Mouse (Mus musculus): ENCODE results near the gene Mrpl27. TPM values are rescaled to one million over a fixed set of nuclear protein-coding genes. Genes with fewer than 3 reads are reported as not detected.
A peak's percentile ranks its signal among the peaks of the same experiment; 100 is the strongest.
"Not testable (repeated sequence)": the region's sequence is repeated elsewhere in the genome, so short reads cannot be mapped to it uniquely, and the experiment has no call there.

The Mrpl27 gene
- polyA plus RNA-seq, 1 experiment from 2014 or later, result 139 TPM

GRCm38 (mm10) chr11:94676308-94676707, 22.7 kb downstream of the Mrpl27 start:
- H3K27ac ChIP-seq, result no peak overlapping the region
- ATAC-seq, result peak; percentile 2; the same call in 1 of the 2 replicates
- 45% methylated on average over 4 of the region's 4 CpGs for WGBS

GRCm38 (mm10) chr11:94676754-94677606, 23.4 kb downstream of the Mrpl27 start, which contains the start of gene Xylt2:
TSS of gene Xylt2 (minus strand) at chr11:94677515.
- H3K4me3 ChIP-seq (replicated peaks), result peak within 1 kb of the TSS; percentile 79
- H3K4me2 ChIP-seq (replicated peaks), result peak within 1 kb of the TSS; percentile 77
- ATAC-seq, result peak; percentile 96
- peak within 1 kb of the TSS; percentile 90 for H3K9ac ChIP-seq (replicated peaks)
- H3K9me3 ChIP-seq, result no peaks in the 10 kb centered on the region
- H3K27me3 ChIP-seq, result no peaks in the 10 kb centered on the region
- H3K27ac ChIP-seq, result peak within 1 kb of the TSS; percentile 92
- under 1% methylated on average over 80 of the region's 82 CpGs for WGBS
- no peaks in the 10 kb centered on the region for H3K36me3 ChIP-seq
- H3K4me1 ChIP-seq (replicated peaks), result peaks cover 31% of the 10 kb centered on the region

More at GRCm38 (mm10) chr11:94676308-94676707, 22.7 kb downstream of the Mrpl27 start:
- Histone ChIP-seq H3K9me3 (no peaks in the 10 kb centered on the region), H3K4me1 (replicated peaks) (peaks cover 31% of the 10 kb centered on the region), H3K4me3 (replicated peaks) (peak overlapping the region; percentile 79), H3K9ac (replicated peaks) (peak overlapping the region; percentile 90), H3K36me3 (no peaks in the 10 kb centered on the region), H3K4me2 (replicated peaks) (peak overlapping the region; percentile 77), H3K27me3 (no peaks in the 10 kb centered on the region)

GRCm38 (mm10) chr11:94677607-94678145, 24.1 kb downstream of the Mrpl27 start:
- peak overlapping the region; percentile 77 for H3K4me2 ChIP-seq (replicated peaks)
- peak overlapping the region; percentile 69 for H3K9ac ChIP-seq (replicated peaks)
- no peaks in the 10 kb centered on the region for H3K36me3 ChIP-seq
- ATAC-seq, result peak; percentile 82; the same call in 1 of the 2 replicates
- peak overlapping the region; percentile 79 for H3K4me3 ChIP-seq (replicated peaks)
- no peaks in the 10 kb centered on the region for H3K9me3 ChIP-seq
- peaks cover 25% of the 10 kb centered on the region for H3K4me1 ChIP-seq (replicated peaks)
- H3K27ac ChIP-seq, result peak overlapping the region; percentile 92
- no peaks in the 10 kb centered on the region for H3K27me3 ChIP-seq
- 32% methylated on average over 15 of the region's 15 CpGs for WGBS

- no peak for ATAC-seq
- no peak overlapping the region for H3K27ac ChIP-seq
- H3K27me3 ChIP-seq, result no peaks in the 10 kb centered on the region
- no peaks in the 10 kb centered on the region for H3K36me3 ChIP-seq
- H3K9ac ChIP-seq (replicated peaks), result no peak overlapping the region
- H3K9me3 ChIP-seq, result no peaks in the 10 kb centered on the region
- H3K4me1 ChIP-seq (replicated peaks), result peaks cover 23% of the 10 kb centered on the region
- no peak overlapping the region for H3K4me3 ChIP-seq (replicated peaks)
- H3K4me2 ChIP-seq (replicated peaks), result no peak overlapping the region
Observed at GRCm38 (mm10) chr11:94680639-94681038, 27.1 kb downstream of the Mrpl27 start.

GRCm38 (mm10) chr11:94681640-94682039, 28.1 kb downstream of the Mrpl27 start:
- H3K9ac ChIP-seq (replicated peaks), result no peak overlapping the region
- WGBS, result 86% methylated on average over 4 of the region's 4 CpGs
- no peaks in the 10 kb centered on the region for H3K9me3 ChIP-seq
- no peaks in the 10 kb centered on the region for H3K27me3 ChIP-seq
- no peak overlapping the region for H3K27ac ChIP-seq
- no peaks in the 10 kb centered on the region for H3K36me3 ChIP-seq
- H3K4me2 ChIP-seq (replicated peaks), result no peak overlapping the region
- no peak overlapping the region for H3K4me3 ChIP-seq (replicated peaks)
- no peak for ATAC-seq
- peaks cover 13% of the 10 kb centered on the region for H3K4me1 ChIP-seq (replicated peaks)

GRCm38 (mm10) chr11:94682427-94682826, 28.9 kb downstream of the Mrpl27 start:
- Histone ChIP-seq H3K27ac (no peak overlapping the region), H3K9ac (replicated peaks) (no peak overlapping the region), H3K9me3 (no peaks in the 10 kb centered on the region), H3K27me3 (no peaks in the 10 kb centered on the region), H3K4me3 (replicated peaks) (no peak overlapping the region), H3K4me1 (replicated peaks) (peaks cover 11% of the 10 kb centered on the region), H3K4me2 (replicated peaks) (no peak overlapping the region), H3K36me3 (no peaks in the 10 kb centered on the region)
- ATAC-seq, result no peak
- WGBS, result 86% methylated on average over 7 of the region's 7 CpGs

GRCm38 (mm10) chr11:94687178-94687577, 33.6 kb downstream of the Mrpl27 start:
- H3K9me3 ChIP-seq, result no peaks in the 10 kb centered on the region
- 0 out of 2 replicates have a peak, but pooled peaks cover 7% of the 10 kb centered on the region for H3K4me1 ChIP-seq (replicated peaks)
- no peak overlapping the region for H3K4me3 ChIP-seq (replicated peaks)
- WGBS, result 84% methylated on average over 6 of the region's 6 CpGs
- no peak overlapping the region for H3K4me2 ChIP-seq (replicated peaks)
- no peak overlapping the region for H3K27ac ChIP-seq
- H3K36me3 ChIP-seq, result no peaks in the 10 kb centered on the region
- no peaks in the 10 kb centered on the region for H3K27me3 ChIP-seq
- H3K9ac ChIP-seq (replicated peaks), result no peak overlapping the region
- no peak for ATAC-seq

- H3K9me3 ChIP-seq; H3K27ac ChIP-seq; H3K9ac ChIP-seq (replicated peaks); H3K36me3 ChIP-seq; H3K4me3 ChIP-seq (replicated peaks); H3K4me2 ChIP-seq (replicated peaks); ATAC-seq; H3K27me3 ChIP-seq; H3K4me1 ChIP-seq (replicated peaks): not testable (repeated sequence)
Observed at GRCm38 (mm10) chr11:94692502-94692901, 38.9 kb downstream of the Mrpl27 start.

- no peaks in the 10 kb centered on the region for H3K36me3 ChIP-seq
- no peak overlapping the region for H3K4me2 ChIP-seq (replicated peaks)
- no peaks in the 10 kb centered on the region for H3K27me3 ChIP-seq
- WGBS, result 88% methylated on average over 6 of the region's 6 CpGs
- H3K9ac ChIP-seq (replicated peaks), result no peak overlapping the region
- 0 out of 2 replicates have a peak, but pooled peaks cover 3% of the 10 kb centered on the region for H3K4me1 ChIP-seq (replicated peaks)
- H3K4me3 ChIP-seq (replicated peaks), result no peak overlapping the region
- H3K9me3 ChIP-seq, result no peaks in the 10 kb centered on the region
- no peak overlapping the region for H3K27ac ChIP-seq
- no peak for ATAC-seq
Observed at GRCm38 (mm10) chr11:94695508-94695907, 41.9 kb downstream of the Mrpl27 start.

- H3K27me3 ChIP-seq, result no peaks in the 10 kb centered on the region
- no peak overlapping the region for H3K4me2 ChIP-seq (replicated peaks)
- no peak overlapping the region for H3K4me3 ChIP-seq (replicated peaks)
- 93% methylated on average over 2 of the region's 2 CpGs for WGBS
- H3K9me3 ChIP-seq, result no peaks in the 10 kb centered on the region
- H3K27ac ChIP-seq, result no peak overlapping the region
- H3K36me3 ChIP-seq, result no peaks in the 10 kb centered on the region
- no peak overlapping the region for H3K9ac ChIP-seq (replicated peaks)
- no peak for ATAC-seq
- H3K4me1 ChIP-seq (replicated peaks), result 0 out of 2 replicates have a peak, but pooled peaks cover 8% of the 10 kb centered on the region
Observed at GRCm38 (mm10) chr11:94697140-94697539, 43.6 kb downstream of the Mrpl27 start.

GRCm38 (mm10) chr11:94697703-94698464, 44.3 kb downstream of the Mrpl27 start:
- Histone ChIP-seq H3K4me1 (replicated peaks) (0 out of 2 replicates have a peak, but pooled peaks cover 8% of the 10 kb centered on the region), H3K27ac (no peak overlapping the region)
- 51% methylated on average over 13 of the region's 13 CpGs for WGBS

GRCm38 (mm10) chr11:94699399-94699798, 45.8 kb downstream of the Mrpl27 start:
- Histone ChIP-seq H3K4me1 (replicated peaks) (0 out of 2 replicates have a peak, but pooled peaks cover 8% of the 10 kb centered on the region), H3K9me3 (no peaks in the 10 kb centered on the region), H3K36me3 (no peaks in the 10 kb centered on the region), H3K27ac (no peak overlapping the region), H3K9ac (replicated peaks) (no peak overlapping the region), H3K27me3 (no peaks in the 10 kb centered on the region), H3K4me2 (replicated peaks) (no peak overlapping the region), H3K4me3 (replicated peaks) (no peak overlapping the region)
- 96% methylated on average over 3 of the region's 3 CpGs for WGBS
- no peak for ATAC-seq

More at GRCm38 (mm10) chr11:94697703-94698464, 44.3 kb downstream of the Mrpl27 start:
- Histone ChIP-seq H3K36me3 (no peaks in the 10 kb centered on the region), H3K9me3 (no peaks in the 10 kb centered on the region), H3K27me3 (no peaks in the 10 kb centered on the region), H3K4me3 (replicated peaks) (no peak overlapping the region), H3K9ac (replicated peaks) (no peak overlapping the region), H3K4me2 (replicated peaks) (no peak overlapping the region)
- 0 out of 2 replicates have a peak, but pooled peaks have one; percentile 11 for ATAC-seq

Data from midbrain, embryonic 13.5 days (tissue).